ENCODE assay signal across 10 mouse cellular contexts in genomic region chr11:16769709-16770303, GRCm38 (mm10). TPM values are rescaled to one million over a fixed set of nuclear protein-coding genes. Genes with fewer than 3 reads are reported as not detected.
DNase-seq lines count a peak whose midpoint lies in the region; ATAC-seq lines count a peak whose summit lies in the region.
"Had no signal": no experiment of that assay in that cellular context is flagged by ENCODE, and none has a peak within 500 bp of the region (broad histone marks: within the 10 kb centered on the region; RNA-seq: fewer than 3 reads in every experiment).

No protein-coding gene starts in this region.

- no peak overlapping the region for H3K9ac ChIP-seq in hindbrain, embryonic 14.5 days
- H3K9ac ChIP-seq in intestine, embryonic 16.5 days (ENCODE audit: low read depth, low read length): no peak overlapping the region

- no peaks in the 10 kb centered on the region for H3K27me3 ChIP-seq in hindbrain, embryonic 14.5 days (ENCODE audit: control insufficient read depth, insufficient read depth, low read length)
- H3K27me3 ChIP-seq in hindbrain, embryonic 10.5 days (ENCODE audit: insufficient read depth, poor library complexity, severe bottlenecking): no peaks in the 10 kb centered on the region
- no peaks in the 10 kb centered on the region for H3K27me3 ChIP-seq in intestine, embryonic 16.5 days (replicated peaks; ENCODE audit: control insufficient read depth, insufficient read depth, low read length)

- H3K9me3 ChIP-seq in hindbrain, embryonic 14.5 days (ENCODE audit: control insufficient read depth, low read length): no peaks in the 10 kb centered on the region
- no peaks in the 10 kb centered on the region for H3K9me3 ChIP-seq in hindbrain, embryonic 10.5 days
- H3K9me3 ChIP-seq in intestine, embryonic 16.5 days (ENCODE audit: control insufficient read depth, low read length): no peaks in the 10 kb centered on the region
- H3K9me3 ChIP-seq: megakaryocyte, embryonic 14.5 days had no signal

- H3K4me1 ChIP-seq in hindbrain, embryonic 14.5 days (replicated peaks; ENCODE audit: control insufficient read depth, insufficient read depth, low read length): 0 out of 2 replicates have a peak, but pooled peaks cover 3% of the 10 kb centered on the region
- H3K4me1 ChIP-seq in hindbrain, embryonic 10.5 days (replicated peaks): peaks cover 8% of the 10 kb centered on the region; the same call in 1 of the 2 replicates
- H3K4me1 ChIP-seq in intestine, embryonic 16.5 days (ENCODE audit: control insufficient read depth, insufficient read depth, low read length): peaks cover 21% of the 10 kb centered on the region

- no peak overlapping the region for H3K27ac ChIP-seq in hindbrain, embryonic 14.5 days
- no peak overlapping the region for H3K27ac ChIP-seq in hindbrain, embryonic 10.5 days
- peak overlapping the region; percentile 20; the same call in 1 of the 2 replicates for H3K27ac ChIP-seq in intestine, embryonic 16.5 days (ENCODE audit: low read length)

- peak; percentile 54; the same call in 1 of the 2 replicates for ATAC-seq in hindbrain, embryonic 14.5 days (ENCODE audit: low FRiP score)
- ATAC-seq in intestine, embryonic 16.5 days: peak; percentile 78

- H3K4me3 ChIP-seq in hindbrain, embryonic 14.5 days (replicated peaks; ENCODE audit: low read length): no peak overlapping the region
- no peak overlapping the region for H3K4me3 ChIP-seq in hindbrain, embryonic 10.5 days
- H3K4me3 ChIP-seq in intestine, embryonic 16.5 days (ENCODE audit: low read length): no peak overlapping the region
- H3K4me3 ChIP-seq: megakaryocyte, embryonic 14.5 days had no signal

- 61% methylated on average over 3 of the region's 3 CpGs for WGBS in hindbrain, embryonic 14.5 days
- WGBS in hindbrain, embryonic 10.5 days: 77% methylated on average over 3 of the region's 3 CpGs
- WGBS in intestine, embryonic 16.5 days: 23% methylated on average over 3 of the region's 3 CpGs

- no peak overlapping the region for H3K4me2 ChIP-seq in hindbrain, embryonic 14.5 days (replicated peaks)
- H3K4me2 ChIP-seq in intestine, embryonic 16.5 days (ENCODE audit: low read depth, low read length): peak overlapping the region; percentile 26; the same call in 1 of the 2 replicates

- no peaks in the 10 kb centered on the region for H3K36me3 ChIP-seq in hindbrain, embryonic 14.5 days (replicated peaks; ENCODE audit: control insufficient read depth, insufficient read depth)
- H3K36me3 ChIP-seq in hindbrain, embryonic 10.5 days: no peaks in the 10 kb centered on the region
- no peaks in the 10 kb centered on the region for H3K36me3 ChIP-seq in intestine, embryonic 16.5 days (ENCODE audit: control insufficient read depth, insufficient read depth, low read length)

- DNase-seq in hindbrain, embryonic 14.5 days (ENCODE audit: low spot score): no peak
- DNase-seq in hindbrain, embryonic 10.5 days (ENCODE audit: low spot score): no peak
- DNase-seq in Muller cell, postnatal 12 days (ENCODE audit: inconsistent ontology term): peak; percentile 65
- DNase-seq in lung, postnatal 36 days: peak; percentile 17
- no peak for DNase-seq in right cerebral cortex, postnatal 25 days
- no peak for DNase-seq in layer of hippocampus, adult 11-12 months (ENCODE audit: low spot score)
- no peak for DNase-seq in testis, postnatal 14 days (ENCODE audit: low spot score)
- DNase-seq: thymus, postnatal 4 days had no signal

RNA-seq across cellular contexts. Expression of gene Egfr, which starts 17.8 kb away (rescaled TPM):
- 7.0 and 7.2 TPM in 2 replicates for polyA plus RNA-seq in hindbrain, embryonic 14.5 days (2014; fragmentation: Nextera tagmentation; extraction: Ambion mirVana)
- 2.0 and 3.9 TPM in 2 replicates for polyA plus RNA-seq in hindbrain, embryonic 10.5 days (2016; fragmentation: Nextera tagmentation; extraction: Ambion mirVana)
- polyA plus RNA-seq in intestine, embryonic 16.5 days (2015; fragmentation: Nextera tagmentation; extraction: Ambion mirVana): 9.5 and 12.4 TPM in 2 replicates

Comparison
In these comparisons a context has a peak if more than half of its experiments do, and no peak if none do; other contexts are left out.
1. DNase-seq: peak in Muller cell, postnatal 12 days (single experiment) and lung, postnatal 36 days (single experiment); none in hindbrain, embryonic 14.5 days (single experiment), hindbrain, embryonic 10.5 days (single experiment), right cerebral cortex, postnatal 25 days (single experiment), layer of hippocampus, adult 11-12 months (single experiment) and testis, postnatal 14 days (single experiment).